Mouse (Mus musculus): ENCODE results near the gene Ubr2.

Ubr2 gene

DNA sequence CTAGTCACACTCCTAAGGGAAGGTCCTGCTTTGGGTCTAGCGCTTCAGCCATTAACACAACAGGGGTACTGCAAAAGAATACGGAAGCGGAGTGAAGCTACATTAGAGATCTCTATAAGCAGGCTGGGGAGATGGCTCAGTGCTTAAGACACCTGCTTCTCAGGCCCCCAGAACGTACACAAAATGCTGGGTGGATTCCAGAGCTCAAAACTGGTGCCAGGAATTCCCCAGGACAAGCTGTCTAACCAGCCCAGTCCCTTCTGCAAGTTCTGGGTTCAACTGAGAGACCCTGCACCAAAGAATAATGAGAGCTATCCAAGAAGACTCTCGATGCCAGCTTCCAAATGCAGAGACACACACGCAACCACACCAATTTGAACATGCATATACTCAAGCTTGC, 128.6 kb downstream of the Ubr2 start:
- DNase-seq (ENCODE audit: low spot score), result no peak

DNA sequence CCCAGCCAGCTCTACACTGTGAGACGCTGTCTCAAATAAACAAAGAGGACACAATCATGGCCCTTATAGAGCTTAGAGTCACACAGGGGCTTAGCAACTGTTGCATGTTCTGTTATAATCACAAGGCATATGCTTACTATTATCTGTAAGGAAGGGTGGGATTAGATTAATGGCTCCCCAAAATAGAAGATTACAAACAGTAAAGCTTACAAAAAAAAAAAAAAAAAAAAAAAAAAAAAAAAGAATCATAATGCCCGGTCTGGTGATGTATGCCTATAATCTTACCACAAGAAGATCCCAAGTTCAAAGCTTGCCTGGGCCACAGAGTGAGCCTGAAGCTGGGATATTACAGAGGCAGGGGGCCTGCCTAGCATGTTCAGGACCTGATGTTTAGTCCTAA, 130.0 kb downstream of the Ubr2 start:
- DNase-seq (ENCODE audit: low spot score), result no peak

DNA sequence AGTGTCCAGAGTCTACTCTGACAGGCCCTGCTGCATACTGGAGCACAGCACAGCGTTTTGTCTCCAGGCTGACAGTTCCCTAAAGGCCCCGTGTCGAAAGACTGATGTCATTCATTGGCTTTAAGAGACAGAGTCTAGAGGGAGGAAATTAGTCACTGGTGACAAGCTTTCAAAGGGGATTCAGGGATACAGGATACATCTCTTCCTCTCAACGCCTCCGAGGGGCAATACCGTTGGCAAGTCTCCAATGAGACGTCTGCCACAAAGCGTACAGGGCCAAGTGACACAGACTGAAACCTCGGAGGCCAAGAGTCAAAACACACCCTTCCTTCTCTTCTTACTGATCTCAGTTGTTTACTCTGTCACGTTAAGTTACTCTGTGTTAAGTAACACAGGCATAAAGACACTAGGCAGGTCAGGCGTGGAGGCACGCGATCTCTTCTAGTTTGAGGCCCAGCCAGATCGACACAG, 130.5 kb downstream of the Ubr2 start:
- DNase-seq (ENCODE audit: low spot score), result no peak

Data from urinary bladder, postnatal 14 days (tissue).